Mouse (Mus musculus): ENCODE results near the gene Olfr883. TPM values are rescaled to one million over a fixed set of nuclear protein-coding genes. Genes with fewer than 3 reads are reported as not detected.

Olfr883 gene
- polyA plus RNA-seq (2014; fragmentation: Nextera tagmentation; extraction: Ambion mirVana) = not detected in 2 replicates

- no peak within 1 kb of the TSS for H3K4me3 ChIP-seq (ENCODE audit: control insufficient read depth in 1 of 2, insufficient read depth in 1 of 2, low read depth in 1 of 2, low read length in 2 of 2)
- no peak within 1 kb of the TSS for H3K9ac ChIP-seq (ENCODE audit: low read length)
- H3K4me2 ChIP-seq (ENCODE audit: low read length) = no peak within 1 kb of the TSS
- no peaks in the 10 kb centered on the region for H3K9me3 ChIP-seq (ENCODE audit: control insufficient read depth, low read length)
- no peaks in the 10 kb centered on the region for H3K4me1 ChIP-seq (ENCODE audit: control insufficient read depth in 2 of 2, insufficient read depth in 2 of 2, low read length in 2 of 2)
- no peaks in the 10 kb centered on the region for H3K27me3 ChIP-seq (ENCODE audit: control insufficient read depth, insufficient read depth, low read length)
- no peaks in the 10 kb centered on the region for H3K36me3 ChIP-seq (ENCODE audit: control insufficient read depth, insufficient read depth, low read length)
- ATAC-seq (ENCODE audit: insufficient number of reproducible peaks, insufficient read depth, low FRiP score, low read depth) = no peak
- H3K27ac ChIP-seq (replicated peaks in 1 of 2; ENCODE audit: control insufficient read depth in 1 of 2, insufficient read depth in 1 of 2, low read depth in 2 of 2, low read length in 2 of 2) = no peak within 1 kb of the TSS
- WGBS = 70% methylated on average over 1 of the region's 1 CpGs
Measured at GRCm38 (mm10) chr9:38025508-38025907, at the start of gene Olfr883. Olfr883 (plus strand) TSS chr9:38025808.

- Histone ChIP-seq H3K4me2 (ENCODE audit: low read length) (no peak within 1 kb of the TSS), H3K27me3 (ENCODE audit: control insufficient read depth, insufficient read depth, low read length) (no peaks in the 10 kb centered on the region), H3K4me3 (ENCODE audit: control insufficient read depth in 1 of 2, insufficient read depth in 1 of 2, low read depth in 1 of 2, low read length in 2 of 2) (no peak within 1 kb of the TSS), H3K4me1 (ENCODE audit: control insufficient read depth in 2 of 2, insufficient read depth in 2 of 2, low read length in 2 of 2) (no peaks in the 10 kb centered on the region), H3K36me3 (ENCODE audit: control insufficient read depth, insufficient read depth, low read length) (no peaks in the 10 kb centered on the region), H3K9ac (ENCODE audit: low read length) (no peak within 1 kb of the TSS), H3K9me3 (ENCODE audit: control insufficient read depth, low read length) (no peaks in the 10 kb centered on the region), H3K27ac (replicated peaks in 1 of 2; ENCODE audit: control insufficient read depth in 1 of 2, insufficient read depth in 1 of 2, low read depth in 2 of 2, low read length in 2 of 2) (no peak within 1 kb of the TSS)
- no peak for ATAC-seq (ENCODE audit: insufficient number of reproducible peaks, insufficient read depth, low FRiP score, low read depth)
Measured at GRCm38 (mm10) chr9:37991525-37991924, 34.1 kb upstream of the Olfr883 start, which contains the start of gene Olfr881. Olfr881 (plus strand) TSS chr9:37991825.

- Histone ChIP-seq H3K36me3 (ENCODE audit: control insufficient read depth, insufficient read depth, low read length) (no peaks in the 10 kb centered on the region), H3K9ac (ENCODE audit: low read length) (no peak overlapping the region), H3K9me3 (ENCODE audit: control insufficient read depth, low read length) (no peaks in the 10 kb centered on the region), H3K4me1 (ENCODE audit: control insufficient read depth in 2 of 2, insufficient read depth in 2 of 2, low read length in 2 of 2) (no peaks in the 10 kb centered on the region), H3K27me3 (ENCODE audit: control insufficient read depth, insufficient read depth, low read length) (no peaks in the 10 kb centered on the region), H3K4me2 (ENCODE audit: low read length) (no peak overlapping the region), H3K27ac (replicated peaks in 1 of 2; ENCODE audit: control insufficient read depth in 1 of 2, insufficient read depth in 1 of 2, low read depth in 2 of 2, low read length in 2 of 2) (no peak overlapping the region), H3K4me3 (ENCODE audit: control insufficient read depth in 1 of 2, insufficient read depth in 1 of 2, low read depth in 1 of 2, low read length in 2 of 2) (no peak overlapping the region)
- WGBS = 29% methylated on average over 2 of the region's 2 CpGs
- ATAC-seq (ENCODE audit: insufficient number of reproducible peaks, insufficient read depth, low FRiP score, low read depth) = no peak
Measured at GRCm38 (mm10) chr9:37998581-37999204, 26.9 kb upstream of the Olfr883 start.

GRCm38 (mm10) chr9:38000021-38000420, 25.6 kb upstream of the Olfr883 start:
- Histone ChIP-seq H3K9ac (ENCODE audit: low read length) (no peak overlapping the region), H3K4me3 (ENCODE audit: control insufficient read depth in 1 of 2, insufficient read depth in 1 of 2, low read depth in 1 of 2, low read length in 2 of 2) (no peak overlapping the region), H3K27ac (replicated peaks in 1 of 2; ENCODE audit: control insufficient read depth in 1 of 2, insufficient read depth in 1 of 2, low read depth in 2 of 2, low read length in 2 of 2) (no peak overlapping the region), H3K36me3 (ENCODE audit: control insufficient read depth, insufficient read depth, low read length) (no peaks in the 10 kb centered on the region), H3K4me1 (ENCODE audit: control insufficient read depth in 2 of 2, insufficient read depth in 2 of 2, low read length in 2 of 2) (no peaks in the 10 kb centered on the region), H3K27me3 (ENCODE audit: control insufficient read depth, insufficient read depth, low read length) (no peaks in the 10 kb centered on the region), H3K4me2 (ENCODE audit: low read length) (no peak overlapping the region), H3K9me3 (ENCODE audit: control insufficient read depth, low read length) (no peaks in the 10 kb centered on the region)
- no peak for ATAC-seq (ENCODE audit: insufficient number of reproducible peaks, insufficient read depth, low FRiP score, low read depth)
- WGBS = 44% methylated on average over 1 of the region's 1 CpGs

GRCm38 (mm10) chr9:38046255-38046654, 20.6 kb downstream of the Olfr883 start, which contains the start of gene Olfr884:
Olfr884 (plus strand) TSS chr9:38046555.
- no peaks in the 10 kb centered on the region for H3K4me1 ChIP-seq (ENCODE audit: control insufficient read depth in 2 of 2, insufficient read depth in 2 of 2, low read length in 2 of 2)
- WGBS = 33% methylated on average over 1 of the region's 1 CpGs
- H3K4me3 ChIP-seq (ENCODE audit: control insufficient read depth in 1 of 2, insufficient read depth in 1 of 2, low read depth in 1 of 2, low read length in 2 of 2) = no peak within 1 kb of the TSS
- no peaks in the 10 kb centered on the region for H3K36me3 ChIP-seq (ENCODE audit: control insufficient read depth, insufficient read depth, low read length)
- no peaks in the 10 kb centered on the region for H3K9me3 ChIP-seq (ENCODE audit: control insufficient read depth, low read length)
- no peak within 1 kb of the TSS for H3K4me2 ChIP-seq (ENCODE audit: low read length)
- no peak for ATAC-seq (ENCODE audit: insufficient number of reproducible peaks, insufficient read depth, low FRiP score, low read depth)
- H3K27ac ChIP-seq (replicated peaks in 1 of 2; ENCODE audit: control insufficient read depth in 1 of 2, insufficient read depth in 1 of 2, low read depth in 2 of 2, low read length in 2 of 2) = no peak within 1 kb of the TSS
- H3K9ac ChIP-seq (ENCODE audit: low read length) = no peak within 1 kb of the TSS
- H3K27me3 ChIP-seq (ENCODE audit: control insufficient read depth, insufficient read depth, low read length) = no peaks in the 10 kb centered on the region

- no peaks in the 10 kb centered on the region for H3K9me3 ChIP-seq (ENCODE audit: control insufficient read depth, low read length)
- no peak within 1 kb of the TSS for H3K4me3 ChIP-seq (ENCODE audit: control insufficient read depth in 1 of 2, insufficient read depth in 1 of 2, low read depth in 1 of 2, low read length in 2 of 2)
- H3K27me3 ChIP-seq (ENCODE audit: control insufficient read depth, insufficient read depth, low read length) = no peaks in the 10 kb centered on the region
- H3K4me2 ChIP-seq (ENCODE audit: low read length) = no peak within 1 kb of the TSS
- no peak within 1 kb of the TSS for H3K27ac ChIP-seq (replicated peaks in 1 of 2; ENCODE audit: control insufficient read depth in 1 of 2, insufficient read depth in 1 of 2, low read depth in 2 of 2, low read length in 2 of 2)
- 81% methylated on average over 3 of the region's 3 CpGs for WGBS
- H3K9ac ChIP-seq (ENCODE audit: low read length) = no peak within 1 kb of the TSS
- no peak for ATAC-seq (ENCODE audit: insufficient number of reproducible peaks, insufficient read depth, low FRiP score, low read depth)
- no peaks in the 10 kb centered on the region for H3K4me1 ChIP-seq (ENCODE audit: control insufficient read depth in 2 of 2, insufficient read depth in 2 of 2, low read length in 2 of 2)
- no peaks in the 10 kb centered on the region for H3K36me3 ChIP-seq (ENCODE audit: control insufficient read depth, insufficient read depth, low read length)
Measured at GRCm38 (mm10) chr9:38061022-38061421, 35.4 kb downstream of the Olfr883 start, which contains the start of gene Olfr885. Olfr885 (plus strand) TSS chr9:38061322.

Other genes starting within 250 kb of the Olfr883 start
- gene Olfr876, start 222.8 kb upstream of the Olfr883 start, polyA plus RNA-seq (2014; fragmentation: Nextera tagmentation; extraction: Ambion mirVana) = not detected in 2 replicates
- gene Olfr877, start 171.5 kb upstream of the Olfr883 start, polyA plus RNA-seq (2014; fragmentation: Nextera tagmentation; extraction: Ambion mirVana) = not detected in 2 replicates
- gene Olfr145, start 129.1 kb upstream of the Olfr883 start, polyA plus RNA-seq (2014; fragmentation: Nextera tagmentation; extraction: Ambion mirVana) = not detected in 2 replicates
- not detected in 2 replicates for gene Olfr878, start 108.0 kb upstream of the Olfr883 start, polyA plus RNA-seq (2014; fragmentation: Nextera tagmentation; extraction: Ambion mirVana)
- not detected in 2 replicates for gene Olfr881, start 34.0 kb upstream of the Olfr883 start, polyA plus RNA-seq (2014; fragmentation: Nextera tagmentation; extraction: Ambion mirVana)
- gene Olfr884, start 20.7 kb downstream of the Olfr883 start, polyA plus RNA-seq (2014; fragmentation: Nextera tagmentation; extraction: Ambion mirVana) = not detected in 2 replicates
- not detected in 2 replicates for gene Olfr885, start 35.5 kb downstream of the Olfr883 start, polyA plus RNA-seq (2014; fragmentation: Nextera tagmentation; extraction: Ambion mirVana)
- gene Olfr887, start 58.3 kb downstream of the Olfr883 start, polyA plus RNA-seq (2014; fragmentation: Nextera tagmentation; extraction: Ambion mirVana) = not detected in 2 replicates
- not detected in 2 replicates for gene Olfr888, start 82.3 kb downstream of the Olfr883 start, polyA plus RNA-seq (2014; fragmentation: Nextera tagmentation; extraction: Ambion mirVana)
- gene Olfr889, start 89.4 kb downstream of the Olfr883 start, polyA plus RNA-seq (2014; fragmentation: Nextera tagmentation; extraction: Ambion mirVana) = not detected in 2 replicates
- gene Olfr890, start 116.7 kb downstream of the Olfr883 start, polyA plus RNA-seq (2014; fragmentation: Nextera tagmentation; extraction: Ambion mirVana) = not detected in 2 replicates
- not detected in 2 replicates for gene Olfr891, start 155.0 kb downstream of the Olfr883 start, polyA plus RNA-seq (2014; fragmentation: Nextera tagmentation; extraction: Ambion mirVana)
- gene Olfr893, start 182.6 kb downstream of the Olfr883 start, polyA plus RNA-seq (2014; fragmentation: Nextera tagmentation; extraction: Ambion mirVana) = not detected in 2 replicates
- not detected in 2 replicates for gene Olfr894, start 192.2 kb downstream of the Olfr883 start, polyA plus RNA-seq (2014; fragmentation: Nextera tagmentation; extraction: Ambion mirVana)
- gene Olfr143, start 227.0 kb downstream of the Olfr883 start, polyA plus RNA-seq (2014; fragmentation: Nextera tagmentation; extraction: Ambion mirVana) = not detected in 2 replicates
- not detected in 2 replicates for gene Olfr895, start 242.0 kb downstream of the Olfr883 start, polyA plus RNA-seq (2014; fragmentation: Nextera tagmentation; extraction: Ambion mirVana)

Data from heart, embryonic 14.5 days (tissue).